Mouse (Mus musculus): ENCODE measurements around the gene S100b. TPM values are rescaled to one million over a fixed set of nuclear protein-coding genes. Genes with fewer than 3 reads are reported as not detected.
A peak's percentile ranks its signal among the peaks of the same experiment; 100 is the strongest.

The S100b gene
- polyA plus RNA-seq, 1 experiment from 2014 or later = 1.4 TPM

DNA sequence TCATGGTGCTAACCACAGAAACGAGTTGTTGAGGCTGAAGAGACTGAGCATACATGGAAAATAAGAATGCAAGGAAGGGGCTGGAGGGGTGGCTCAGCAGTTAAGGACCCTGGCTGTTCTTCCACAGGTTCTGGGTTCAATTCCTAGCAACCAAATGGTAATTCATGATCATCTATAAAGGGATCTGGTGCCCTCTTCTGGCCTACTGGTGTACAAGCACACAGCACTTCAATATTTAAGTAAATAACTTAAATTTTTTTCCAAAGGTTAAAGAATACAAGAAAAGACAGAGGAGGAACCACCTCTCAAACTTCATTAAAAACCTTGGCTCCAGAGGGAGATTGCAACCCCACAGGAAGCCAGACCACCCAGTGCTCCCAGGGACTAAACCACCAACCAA lies 24.0 kb upstream of the S100b start:
- Histone ChIP-seq H3K9me3 (ENCODE audit: control insufficient read depth, low read length) (no peaks in the 10 kb centered on the region), H3K27me3 (replicated peaks; ENCODE audit: control insufficient read depth, insufficient read depth, low read length) (no peaks in the 10 kb centered on the region), H3K9ac (ENCODE audit: low read length) (no peak overlapping the region), H3K4me3 (ENCODE audit: low read depth, low read length) (no peak overlapping the region), H3K4me1 (replicated peaks; ENCODE audit: control insufficient read depth, insufficient read depth, low read length) (no peaks in the 10 kb centered on the region), H3K36me3 (ENCODE audit: control insufficient read depth, insufficient read depth, low read length) (peaks cover 10% of the 10 kb centered on the region), H3K4me2 (ENCODE audit: low read length) (no peak overlapping the region), H3K27ac (ENCODE audit: low read depth) (no peak overlapping the region)
- WGBS = 74% methylated on average over 1 of the region's 1 CpGs
- ATAC-seq (replicated peaks; ENCODE audit: low FRiP score, low TSS enrichment, low read depth) (no peak), DNase-seq (ENCODE audit: low spot score) (no peak)

DNA sequence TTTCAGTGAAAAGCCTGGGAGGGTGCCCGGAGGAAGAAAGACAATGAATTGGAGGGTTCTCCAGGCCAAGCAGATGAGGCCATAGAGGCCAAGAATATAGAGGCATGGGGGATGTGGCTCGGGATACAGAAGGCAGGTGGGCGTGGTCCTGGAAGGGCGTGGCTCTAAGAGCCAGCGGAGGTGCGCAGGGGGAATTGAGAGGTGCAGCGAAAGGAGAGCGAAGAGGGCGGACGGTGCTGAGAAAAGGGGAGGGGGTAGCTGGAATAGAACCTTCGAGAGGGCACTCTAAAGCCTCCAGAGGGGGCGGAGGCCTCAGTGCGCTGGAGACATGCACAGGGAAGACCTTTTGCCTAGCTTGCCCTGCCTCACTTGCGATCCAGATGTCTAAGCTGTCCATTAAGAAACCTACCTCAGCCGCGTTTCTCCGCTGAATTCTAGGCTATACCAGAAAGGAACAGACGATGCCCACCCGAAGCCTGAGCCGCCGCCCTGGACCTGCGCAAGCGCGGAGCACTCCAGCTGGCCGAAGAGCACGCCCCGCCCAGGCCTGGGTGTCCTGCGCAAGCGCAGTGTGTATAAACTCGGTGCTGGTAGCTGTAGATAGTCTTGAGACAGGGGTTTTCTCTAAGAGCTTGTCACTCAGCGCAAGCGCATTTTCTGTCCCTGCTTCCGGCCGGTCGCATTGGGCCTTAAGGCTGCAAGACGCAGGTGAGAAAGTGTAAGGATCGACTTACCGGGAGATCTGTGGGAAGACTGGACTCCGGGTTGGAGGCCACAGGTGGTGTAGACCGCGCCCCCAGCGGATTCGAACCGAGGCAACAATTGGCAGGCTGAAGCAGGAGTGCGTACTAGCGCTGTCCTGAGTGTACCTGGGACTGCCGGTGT lies 16.1 kb upstream of the S100b start, which contains the start of gene Prmt2:
Prmt2 (minus strand) TSS at position 525 of the 885 bp plus-strand sequence.
- H3K4me1 ChIP-seq (replicated peaks; ENCODE audit: control insufficient read depth, insufficient read depth, low read length) = no peaks in the 10 kb centered on the region
- no peaks in the 10 kb centered on the region for H3K9me3 ChIP-seq (ENCODE audit: control insufficient read depth, low read length)
- H3K27ac ChIP-seq (ENCODE audit: low read depth) = peak within 1 kb of the TSS; percentile 74; the same call in 1 of the 2 replicates
- peak within 1 kb of the TSS; percentile 78 for H3K4me3 ChIP-seq (ENCODE audit: low read depth, low read length)
- peaks cover 6% of the 10 kb centered on the region; the same call in 1 of the 2 replicates for H3K36me3 ChIP-seq (ENCODE audit: control insufficient read depth, insufficient read depth, low read length)
- peak within 1 kb of the TSS; percentile 59 for H3K9ac ChIP-seq (ENCODE audit: low read length)
- 2% methylated on average over 47 of the region's 47 CpGs for WGBS
- H3K4me2 ChIP-seq (ENCODE audit: low read length) = peak within 1 kb of the TSS; percentile 73
- no peaks in the 10 kb centered on the region for H3K27me3 ChIP-seq (replicated peaks; ENCODE audit: control insufficient read depth, insufficient read depth, low read length)
- DNase-seq (ENCODE audit: low spot score) (peak; percentile 93), ATAC-seq (replicated peaks; ENCODE audit: low FRiP score, low TSS enrichment, low read depth) (peak; percentile 96)

- Histone ChIP-seq H3K4me3 (ENCODE audit: low read depth, low read length) (no peak overlapping the region), H3K4me1 (replicated peaks; ENCODE audit: control insufficient read depth, insufficient read depth, low read length) (no peaks in the 10 kb centered on the region), H3K9me3 (ENCODE audit: control insufficient read depth, low read length) (no peaks in the 10 kb centered on the region), H3K9ac (ENCODE audit: low read length) (no peak overlapping the region), H3K4me2 (ENCODE audit: low read length) (no peak overlapping the region), H3K27me3 (replicated peaks; ENCODE audit: control insufficient read depth, insufficient read depth, low read length) (no peaks in the 10 kb centered on the region), H3K27ac (ENCODE audit: low read depth) (no peak overlapping the region), H3K36me3 (ENCODE audit: control insufficient read depth, insufficient read depth, low read length) (peaks cover 6% of the 10 kb centered on the region; the same call in 1 of the 2 replicates)
- DNase-seq (ENCODE audit: low spot score) = no peak
- WGBS = 71% methylated on average over 4 of the region's 4 CpGs
- no peak for ATAC-seq (replicated peaks; ENCODE audit: low FRiP score, low TSS enrichment, low read depth)
Measured at GRCm38 (mm10) chr10:76239401-76239800, 14.3 kb upstream of the S100b start.

DNA sequence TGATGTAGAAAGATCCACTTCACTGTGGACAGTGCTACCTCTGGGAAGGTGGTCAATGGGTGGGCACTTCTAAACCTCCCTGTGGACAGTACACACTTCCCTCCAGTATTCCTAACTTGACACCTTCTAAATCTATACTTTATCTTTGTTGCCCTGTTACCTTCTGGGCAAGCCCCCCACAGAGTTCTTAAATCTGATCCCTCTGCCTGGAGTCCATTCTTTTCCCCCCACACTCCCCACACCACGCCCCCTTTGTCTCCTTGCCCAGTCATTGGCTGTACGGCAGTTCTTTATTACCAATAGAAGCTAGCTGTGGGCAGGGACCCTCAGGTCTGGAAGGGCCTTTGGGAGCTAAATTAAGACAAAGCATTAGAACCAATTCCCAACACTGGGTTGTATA lies 8.5 kb upstream of the S100b start:
- DNase-seq (ENCODE audit: low spot score) = no peak
- ATAC-seq (replicated peaks; ENCODE audit: low FRiP score, low TSS enrichment, low read depth) = no peak

DNA sequence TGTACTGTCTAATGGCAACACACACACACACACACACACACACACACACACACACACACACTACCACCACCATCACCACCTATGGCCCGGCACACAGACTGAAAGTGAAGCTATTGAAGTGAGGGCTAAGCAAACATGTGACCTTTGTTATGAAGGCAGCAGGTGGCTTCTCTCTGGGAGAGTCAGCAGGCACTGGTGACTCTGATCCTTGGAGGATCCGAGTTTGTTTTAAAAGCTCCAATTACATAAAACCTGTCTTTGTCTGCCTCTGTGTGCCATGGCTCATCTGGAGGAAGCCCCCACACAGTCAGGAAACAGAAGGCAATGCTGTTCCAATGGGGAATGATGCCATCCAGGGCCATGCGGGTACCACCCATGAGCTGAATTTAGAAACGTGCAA lies 7.1 kb upstream of the S100b start:
- DNase-seq (ENCODE audit: low spot score) = no peak

More for the DNA sequence above, 8.5 kb upstream of the S100b start:
- no peaks in the 10 kb centered on the region for H3K27me3 ChIP-seq (replicated peaks; ENCODE audit: control insufficient read depth, insufficient read depth, low read length)
- no peak overlapping the region for H3K4me2 ChIP-seq (ENCODE audit: low read length)
- 90% methylated on average over 2 of the region's 2 CpGs for WGBS
- H3K4me1 ChIP-seq (replicated peaks; ENCODE audit: control insufficient read depth, insufficient read depth, low read length) = no peaks in the 10 kb centered on the region
- H3K4me3 ChIP-seq (ENCODE audit: low read depth, low read length) = no peak overlapping the region
- no peak overlapping the region for H3K9ac ChIP-seq (ENCODE audit: low read length)
- no peaks in the 10 kb centered on the region for H3K9me3 ChIP-seq (ENCODE audit: control insufficient read depth, low read length)
- H3K36me3 ChIP-seq (ENCODE audit: control insufficient read depth, insufficient read depth, low read length) = no peaks in the 10 kb centered on the region
- no peak overlapping the region for H3K27ac ChIP-seq (ENCODE audit: low read depth)

GRCm38 (mm10) chr10:76247960-76248646 lies 5.5 kb upstream of the S100b start:
- WGBS = 72% methylated on average over 21 of the region's 21 CpGs
- H3K9me3 ChIP-seq (ENCODE audit: control insufficient read depth, low read length) = no peaks in the 10 kb centered on the region
- no peak overlapping the region for H3K9ac ChIP-seq (ENCODE audit: low read length)
- H3K27ac ChIP-seq (ENCODE audit: low read depth) = no peak overlapping the region
- no peak overlapping the region for H3K4me3 ChIP-seq (ENCODE audit: low read depth, low read length)
- DNase-seq (ENCODE audit: low spot score) (no peak), ATAC-seq (replicated peaks; ENCODE audit: low FRiP score, low TSS enrichment, low read depth) (no peak)
- H3K4me2 ChIP-seq (ENCODE audit: low read length) = no peak overlapping the region
- no peaks in the 10 kb centered on the region for H3K27me3 ChIP-seq (replicated peaks; ENCODE audit: control insufficient read depth, insufficient read depth, low read length)
- H3K4me1 ChIP-seq (replicated peaks; ENCODE audit: control insufficient read depth, insufficient read depth, low read length) = no peaks in the 10 kb centered on the region
- H3K36me3 ChIP-seq (ENCODE audit: control insufficient read depth, insufficient read depth, low read length) = no peaks in the 10 kb centered on the region

More for the DNA sequence above, 7.1 kb upstream of the S100b start:
- H3K36me3 ChIP-seq (ENCODE audit: control insufficient read depth, insufficient read depth, low read length) = no peaks in the 10 kb centered on the region
- no peak overlapping the region for H3K4me3 ChIP-seq (ENCODE audit: low read depth, low read length)
- WGBS = 35% methylated on average over 4 of the region's 4 CpGs
- H3K4me1 ChIP-seq (replicated peaks; ENCODE audit: control insufficient read depth, insufficient read depth, low read length) = no peaks in the 10 kb centered on the region
- ATAC-seq (replicated peaks; ENCODE audit: low FRiP score, low TSS enrichment, low read depth) = no peak
- no peaks in the 10 kb centered on the region for H3K27me3 ChIP-seq (replicated peaks; ENCODE audit: control insufficient read depth, insufficient read depth, low read length)
- H3K27ac ChIP-seq (ENCODE audit: low read depth) = no peak overlapping the region
- H3K4me2 ChIP-seq (ENCODE audit: low read length) = no peak overlapping the region
- H3K9ac ChIP-seq (ENCODE audit: low read length) = no peak overlapping the region
- H3K9me3 ChIP-seq (ENCODE audit: control insufficient read depth, low read length) = no peaks in the 10 kb centered on the region

DNA sequence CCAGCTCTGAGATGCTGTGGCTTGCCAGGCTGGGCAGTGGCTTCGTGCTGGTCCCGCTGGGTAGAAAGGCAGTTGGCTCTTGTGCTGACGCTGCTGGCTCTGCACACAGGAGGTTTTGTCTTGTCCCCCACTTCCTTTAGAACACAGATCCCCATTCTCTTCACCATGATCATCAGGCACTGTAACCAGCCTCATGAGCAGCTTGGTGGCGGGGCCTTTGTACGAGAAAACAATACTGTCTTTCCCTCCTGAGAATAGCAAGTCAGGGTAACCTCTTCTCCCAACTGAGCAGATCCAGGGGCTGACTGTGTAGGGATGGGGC lies 5.0 kb upstream of the S100b start:
- Histone ChIP-seq H3K4me2 (ENCODE audit: low read length) (no peak overlapping the region), H3K36me3 (ENCODE audit: control insufficient read depth, insufficient read depth, low read length) (no peaks in the 10 kb centered on the region), H3K27me3 (replicated peaks; ENCODE audit: control insufficient read depth, insufficient read depth, low read length) (no peaks in the 10 kb centered on the region), H3K9ac (ENCODE audit: low read length) (no peak overlapping the region), H3K4me1 (replicated peaks; ENCODE audit: control insufficient read depth, insufficient read depth, low read length) (no peaks in the 10 kb centered on the region), H3K27ac (ENCODE audit: low read depth) (no peak overlapping the region), H3K4me3 (ENCODE audit: low read depth, low read length) (no peak overlapping the region), H3K9me3 (ENCODE audit: control insufficient read depth, low read length) (no peaks in the 10 kb centered on the region)
- DNase-seq (ENCODE audit: low spot score) (no peak), ATAC-seq (replicated peaks; ENCODE audit: low FRiP score, low TSS enrichment, low read depth) (no peak)
- 87% methylated on average over 5 of the region's 5 CpGs for WGBS

DNA sequence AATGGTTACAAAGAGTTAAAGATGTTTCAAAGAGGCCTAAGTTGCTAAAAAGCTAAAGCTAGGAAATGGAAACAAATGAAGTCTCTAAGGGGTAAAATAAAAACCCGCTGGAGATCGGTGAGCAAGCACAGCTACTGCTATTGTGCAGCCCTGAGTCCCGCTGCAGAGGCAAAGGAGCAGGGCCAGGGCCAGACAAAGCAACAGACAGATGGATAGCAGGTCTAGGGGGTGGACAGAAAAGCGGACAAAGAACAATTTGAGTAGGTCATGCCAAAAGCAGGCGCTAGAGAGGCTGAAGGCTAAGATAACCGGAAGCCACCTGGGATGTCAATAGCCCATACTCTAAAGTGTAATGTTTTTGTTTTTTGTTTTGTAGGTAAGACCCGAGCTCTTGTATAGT lies 2.8 kb upstream of the S100b start:
- no peak overlapping the region for H3K9ac ChIP-seq (ENCODE audit: low read length)
- DNase-seq (ENCODE audit: low spot score) (no peak), ATAC-seq (replicated peaks; ENCODE audit: low FRiP score, low TSS enrichment, low read depth) (no peak)
- H3K27me3 ChIP-seq (replicated peaks; ENCODE audit: control insufficient read depth, insufficient read depth, low read length) = no peaks in the 10 kb centered on the region
- no peaks in the 10 kb centered on the region for H3K9me3 ChIP-seq (ENCODE audit: control insufficient read depth, low read length)
- no peak overlapping the region for H3K4me3 ChIP-seq (ENCODE audit: low read depth, low read length)
- no peak overlapping the region for H3K4me2 ChIP-seq (ENCODE audit: low read length)
- H3K36me3 ChIP-seq (ENCODE audit: control insufficient read depth, insufficient read depth, low read length) = no peaks in the 10 kb centered on the region
- WGBS = 86% methylated on average over 7 of the region's 7 CpGs
- H3K4me1 ChIP-seq (replicated peaks; ENCODE audit: control insufficient read depth, insufficient read depth, low read length) = no peaks in the 10 kb centered on the region
- H3K27ac ChIP-seq (ENCODE audit: low read depth) = no peak overlapping the region

Data from intestine, embryonic 14.5 days (tissue).